Mouse (Mus musculus) brain, adult 10 weeks (tissue): ENCODE measurements around the gene Wdr25. TPM values are rescaled to one million over a fixed set of nuclear protein-coding genes. Genes with fewer than 3 reads are reported as not detected.

Experiments
- polyA plus RNA-seq: library from polyadenylated mRNA; stranded (reverse); fragments of 350-450 nt; fragmentation: Illumina TruSeq; extraction: RNeasy Lipid Tissue Mini Kit (QIAGEN cat#74804); gene quantifications from one replicate; pipeline ENCODE4 v1.2.3, GENCODE M21; 2015; ENCODE audit warnings: low read depth, low replicate concordance

Gene Wdr25
- 8.4 TPM for polyA plus RNA-seq

DNA sequence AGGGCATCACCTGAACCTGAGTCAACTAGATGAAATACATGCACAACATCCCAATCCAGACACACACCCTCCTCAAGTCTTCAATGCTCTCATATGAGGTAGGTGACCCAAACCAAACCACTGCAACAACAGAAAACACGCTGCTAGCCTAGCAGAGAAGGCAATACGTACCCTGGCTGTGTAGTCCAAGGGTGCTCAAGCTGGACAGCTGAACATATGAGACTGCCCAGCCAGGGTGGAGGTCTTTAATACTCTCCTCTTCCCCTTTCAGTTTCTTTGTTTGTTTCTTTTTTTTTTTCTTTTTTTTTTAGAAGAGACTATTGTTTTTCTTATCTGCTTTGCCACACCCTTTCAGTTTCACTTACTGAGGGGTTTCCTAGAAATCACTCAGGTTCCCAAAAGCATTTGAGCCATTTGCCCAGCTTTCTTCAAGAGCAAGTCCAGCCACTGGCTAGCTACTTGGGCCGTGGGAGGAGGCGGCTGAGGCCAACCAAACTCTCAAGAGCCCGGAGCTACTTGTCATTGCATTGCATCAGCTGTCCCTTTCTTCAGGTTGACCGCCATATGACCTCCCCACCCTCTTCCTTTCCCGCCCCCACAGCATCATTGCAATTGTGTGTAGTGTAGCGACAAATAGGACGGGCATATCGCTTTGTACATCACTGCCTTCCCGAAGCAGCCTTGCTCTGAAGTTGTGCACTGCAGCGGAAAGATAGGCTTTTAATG lies at the start of gene Wdr25:
TSS of gene Wdr25 (plus strand) at position 643 of the 726 bp plus-strand sequence.

DNA sequence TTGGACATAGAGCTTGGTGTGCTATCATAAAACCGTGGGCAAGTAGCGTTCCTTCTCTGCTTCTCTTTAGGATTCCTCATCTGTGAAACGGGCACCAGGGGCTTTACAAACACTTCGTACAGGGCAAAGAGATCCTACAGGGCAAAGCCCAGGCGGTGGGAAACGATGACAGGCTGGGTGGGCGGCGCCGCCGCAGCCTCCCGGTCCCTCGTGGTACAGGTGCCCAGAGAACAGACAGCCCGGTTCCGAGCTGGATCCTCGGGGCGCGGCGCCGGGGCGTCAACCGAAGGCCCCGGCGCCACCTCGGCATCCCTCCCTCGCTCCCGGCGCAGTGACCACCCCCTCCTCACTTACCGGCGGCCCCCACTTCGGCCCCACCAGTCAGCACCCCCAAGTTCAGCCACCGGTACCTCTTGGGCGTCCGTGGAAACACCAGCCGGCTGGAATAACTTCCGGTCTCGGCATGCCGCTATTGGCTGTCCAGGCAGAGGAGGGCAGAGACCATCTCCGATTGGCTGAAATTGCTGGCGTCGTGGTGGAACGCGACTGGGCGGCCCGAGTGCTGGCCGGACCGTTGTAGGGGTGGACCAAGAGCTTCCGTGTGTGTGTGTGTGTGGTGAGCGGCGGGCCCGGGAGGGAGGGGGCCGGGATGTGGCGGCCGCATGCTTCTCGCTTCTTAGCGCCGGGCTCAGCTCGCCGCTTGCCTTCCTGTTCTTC lies 442 bp downstream of the Wdr25 start, which contains the start of gene Wars:
TSS of gene Wars (minus strand) at position 460 of the 717 bp plus-strand sequence.

GRCm38 (mm10) chr12:109068167-109068653 lies 174.8 kb downstream of the Wdr25 start, which contains the start of gene Begain:
Gene Begain (minus strand): TSS chr12:109068217.

Other genes with a start within 250 kb of the Wdr25 start
- 5.4 TPM for gene Degs2, start 191.3 kb upstream of the Wdr25 start, polyA plus RNA-seq
- 30.6 TPM for gene Yy1, start 100.7 kb upstream of the Wdr25 start, polyA plus RNA-seq
- 13.8 TPM for gene Slc25a29, start 57.7 kb upstream of the Wdr25 start, polyA plus RNA-seq
- gene Slc25a47, start 57.6 kb upstream of the Wdr25 start, polyA plus RNA-seq: 7.7 TPM
- 77.5 TPM for gene Wars, start 543 bp downstream of the Wdr25 start, polyA plus RNA-seq
- 96.3 TPM for gene Begain, start 174.6 kb downstream of the Wdr25 start, polyA plus RNA-seq